Mouse (Mus musculus) testis, adult 2 months (tissue): Measurements from ENCODE around the gene Efhd2. TPM values are rescaled to one million over a fixed set of nuclear protein-coding genes. Genes with fewer than 3 reads are reported as not detected.
A peak's percentile ranks its signal among the peaks of the same experiment; 100 is the strongest.

Experiments
- H3K27ac ChIP-seq: fragments of 200-500 bp; 2 replicates; pipeline ENCODE4 v1.5.1; 2012; ENCODE audit warnings: low read depth, low read length; ENCODE audit not compliant: control insufficient read depth, insufficient read depth
- H3K27me3 ChIP-seq: fragments of 200-500 bp; 2 replicates; pipeline ENCODE4 v1.6.1; 2012; ENCODE audit warnings: mild to moderate bottlenecking, low read length, moderate library complexity; ENCODE audit not compliant: control insufficient read depth, insufficient read depth
- H3K36me3 ChIP-seq: fragments of 200-500 bp; 2 replicates; pipeline ENCODE4 v1.6.1; 2012; ENCODE audit warnings: mild to moderate bottlenecking, low read length; ENCODE audit not compliant: control insufficient read depth, insufficient read depth
- H3K4me1 ChIP-seq: fragments of 200-500 bp; 2 replicates; pipeline ENCODE4 v1.6.1; 2012; ENCODE audit warnings: low read length; ENCODE audit not compliant: control insufficient read depth, insufficient read depth
- H3K4me3 ChIP-seq: fragments of 200-500 bp; 2 replicates; pipeline ENCODE4 v1.5.1; 2012; ENCODE audit warnings: low read depth, mild to moderate bottlenecking, low read length, moderate library complexity, mixed read lengths; ENCODE audit not compliant: control insufficient read depth
- CTCF ChIP-seq: fragments of 200-500 bp; IDR thresholded peaks from 2 replicates; pipeline ENCODE4 v1.5.1; 2012; ENCODE audit warnings: low read depth, mild to moderate bottlenecking, inconsistent platforms, low read length, moderate library complexity; ENCODE audit not compliant: control insufficient read depth, insufficient read depth, insufficient replicate concordance
- POLR2A ChIP-seq: fragments of 200-500 bp; IDR thresholded peaks from 2 replicates; pipeline ENCODE4 v1.6.1; 2012; ENCODE audit warnings: low read depth, mild to moderate bottlenecking, inconsistent platforms, low read length, moderate library complexity; ENCODE audit not compliant: control insufficient read depth
- polyA plus RNA-seq: library from polyadenylated mRNA; depleted of rRNA; stranded (reverse); fragments of >200 nt; gene quantifications from 2 replicates; pipeline ENCODE4 v1.2.3, GENCODE M21; 2012

The Efhd2 gene
- polyA plus RNA-seq, 1 experiment: 57.6 TPM

GRCm38 (mm10) chr4:141828177-141828576 lies 46.5 kb downstream of the Efhd2 start:
- H3K4me3 ChIP-seq: no peak overlapping the region
- H3K36me3 ChIP-seq: no peaks in the 10 kb centered on the region
- H3K27me3 ChIP-seq: no peaks in the 10 kb centered on the region
- H3K4me1 ChIP-seq: peaks cover 7% of the 10 kb centered on the region
- no peak overlapping the region for H3K27ac ChIP-seq
- TF ChIP-seq CTCF (no peak), POLR2A (no peak)

- no peak for TF ChIP-seq CTCF
- TF ChIP-seq POLR2A: no peak
- no peak overlapping the region for H3K27ac ChIP-seq
- H3K4me3 ChIP-seq: no peak overlapping the region
- H3K36me3 ChIP-seq: no peaks in the 10 kb centered on the region
- H3K27me3 ChIP-seq: no peaks in the 10 kb centered on the region
- peaks cover 7% of the 10 kb centered on the region for H3K4me1 ChIP-seq
Observed at GRCm38 (mm10) chr4:141827401-141827800, 47.3 kb downstream of the Efhd2 start.

- TF ChIP-seq CTCF (no peak), POLR2A (no peak)
Observed at GRCm38 (mm10) chr4:141826060-141826459, 48.7 kb downstream of the Efhd2 start, which contains the start of gene Cela2a. TSS of gene Cela2a (minus strand) at chr4:141826160.

DNA sequence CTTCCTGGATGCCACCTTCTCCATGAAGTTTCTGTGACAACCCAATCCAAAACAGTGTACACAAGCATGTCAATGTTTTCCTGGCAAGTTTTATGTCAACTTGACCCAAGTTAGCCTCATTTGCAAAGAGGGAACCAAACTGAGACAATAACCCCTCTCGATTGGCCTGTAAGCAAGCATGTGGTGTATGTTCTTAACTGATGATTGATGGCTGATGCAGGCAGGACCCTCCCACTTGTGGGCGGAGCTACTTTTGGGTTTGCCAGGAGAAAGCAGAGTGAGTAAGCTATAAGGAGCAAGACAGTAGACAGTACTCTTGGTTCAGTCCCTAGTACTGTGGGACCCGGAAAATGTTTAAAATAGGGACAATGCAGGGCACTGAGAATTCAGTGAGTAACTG lies 51.7 kb downstream of the Efhd2 start:
- Histone ChIP-seq H3K4me3 (no peak overlapping the region), H3K27ac (no peak overlapping the region), H3K4me1 (peaks cover 14% of the 10 kb centered on the region), H3K27me3 (no peaks in the 10 kb centered on the region), H3K36me3 (no peaks in the 10 kb centered on the region)
- TF ChIP-seq CTCF (no peak), POLR2A (no peak)

More at GRCm38 (mm10) chr4:141826060-141826459, 48.7 kb downstream of the Efhd2 start, which contains the start of gene Cela2a:
- peaks cover 10% of the 10 kb centered on the region for H3K4me1 ChIP-seq
- H3K27me3 ChIP-seq: no peaks in the 10 kb centered on the region
- no peak within 1 kb of the TSS for H3K4me3 ChIP-seq
- H3K27ac ChIP-seq: no peak within 1 kb of the TSS
- H3K36me3 ChIP-seq: no peaks in the 10 kb centered on the region

- Histone ChIP-seq H3K4me3 (no peak overlapping the region; the same call in 1 of the 2 replicates), H3K27ac (peak overlapping the region; percentile 43; the same call in 1 of the 2 replicates), H3K36me3 (no peaks in the 10 kb centered on the region), H3K4me1 (peaks cover 14% of the 10 kb centered on the region), H3K27me3 (no peaks in the 10 kb centered on the region)
- peak; percentile 15; the same call in 1 of the 2 replicates for TF ChIP-seq CTCF
- TF ChIP-seq POLR2A: no peak
Observed at GRCm38 (mm10) chr4:141822089-141822488, 52.6 kb downstream of the Efhd2 start.

DNA sequence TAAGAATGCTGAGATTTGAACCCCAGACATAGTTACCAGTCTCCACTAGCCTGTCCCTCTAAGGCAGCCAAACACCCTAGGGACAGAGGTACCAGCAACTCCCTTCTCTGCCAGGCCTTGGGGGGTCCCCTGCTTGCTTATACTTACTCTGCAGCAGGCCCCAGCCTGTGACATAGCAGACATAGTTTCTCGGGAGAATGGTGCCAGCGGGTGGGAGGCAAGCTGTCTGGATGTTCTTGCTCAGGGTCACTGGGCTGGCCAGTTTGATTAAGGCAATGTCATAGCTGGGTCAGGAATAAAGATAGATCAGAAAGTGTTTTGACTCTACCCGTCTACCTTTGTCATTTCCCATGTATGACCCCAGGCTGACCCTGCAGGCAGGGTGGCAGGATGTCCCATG lies 53.5 kb downstream of the Efhd2 start:
- Histone ChIP-seq H3K4me3 (no peak overlapping the region), H3K36me3 (no peaks in the 10 kb centered on the region), H3K27ac (peak overlapping the region; percentile 69), H3K27me3 (no peaks in the 10 kb centered on the region), H3K4me1 (peaks cover 14% of the 10 kb centered on the region)
- no peak for TF ChIP-seq CTCF
- TF ChIP-seq POLR2A: no peak

DNA sequence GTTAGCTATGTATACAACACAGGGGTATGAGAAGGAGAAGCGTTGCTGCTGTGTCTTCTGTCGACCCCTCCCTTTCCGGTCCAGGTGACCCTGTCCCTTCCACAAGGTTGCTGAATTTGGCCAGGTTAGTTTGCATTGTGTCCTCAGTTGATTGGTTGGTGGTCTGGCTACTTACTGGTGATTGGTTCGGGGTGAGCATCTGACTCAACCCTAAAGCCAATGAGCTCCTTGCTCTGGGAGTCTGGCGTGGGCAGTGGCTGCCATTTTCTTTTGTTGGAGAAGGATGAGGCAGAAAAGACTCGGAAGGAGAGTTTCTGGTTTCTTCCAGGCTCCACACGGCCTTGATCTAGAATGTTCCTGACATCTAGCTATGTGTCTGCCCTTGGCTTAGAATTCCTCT lies 55.4 kb downstream of the Efhd2 start:
- no peaks in the 10 kb centered on the region for H3K27me3 ChIP-seq
- TF ChIP-seq CTCF (no peak), POLR2A (0 out of 2 replicates have a peak, but pooled peaks have one; percentile 31)
- peaks cover 14% of the 10 kb centered on the region for H3K4me1 ChIP-seq
- peak overlapping the region; percentile 39 for H3K4me3 ChIP-seq
- no peak overlapping the region for H3K27ac ChIP-seq
- no peaks in the 10 kb centered on the region; the same call in 1 of the 2 replicates for H3K36me3 ChIP-seq
